Mouse (Mus musculus): ENCODE data around the gene Zfp646.
A peak's percentile ranks its signal among the peaks of the same experiment; 100 is the strongest.

GRCm38 (mm10) chr7:127912190-127912871 is 36.3 kb downstream of the Zfp646 start, which contains the start of gene Kat8:
- no peak for TF ChIP-seq CTCF (IDR thresholded peaks at IDR 0.05; ENCODE audit: low read depth)
- peak; percentile 66 for TF ChIP-seq EP300 (IDR thresholded peaks at IDR 0.05; ENCODE audit: low read depth)
